Mouse (Mus musculus) testis, adult 2 months (tissue): ENCODE measurements around the gene Ttll12. TPM values are rescaled to one million over a fixed set of nuclear protein-coding genes. Genes with fewer than 3 reads are reported as not detected.

Experiments
- H3K27ac ChIP-seq: fragments of 200-500 bp; 2 replicates; pipeline ENCODE4 v1.5.1; 2012; ENCODE audit warnings: low read depth, low read length; ENCODE audit not compliant: control insufficient read depth, insufficient read depth
- H3K27me3 ChIP-seq: fragments of 200-500 bp; 2 replicates; pipeline ENCODE4 v1.6.1; 2012; ENCODE audit warnings: mild to moderate bottlenecking, low read length, moderate library complexity; ENCODE audit not compliant: control insufficient read depth, insufficient read depth
- H3K36me3 ChIP-seq: fragments of 200-500 bp; 2 replicates; pipeline ENCODE4 v1.6.1; 2012; ENCODE audit warnings: mild to moderate bottlenecking, low read length; ENCODE audit not compliant: control insufficient read depth, insufficient read depth
- H3K4me1 ChIP-seq: fragments of 200-500 bp; 2 replicates; pipeline ENCODE4 v1.6.1; 2012; ENCODE audit warnings: low read length; ENCODE audit not compliant: control insufficient read depth, insufficient read depth
- H3K4me3 ChIP-seq: fragments of 200-500 bp; 2 replicates; pipeline ENCODE4 v1.5.1; 2012; ENCODE audit warnings: low read depth, mild to moderate bottlenecking, low read length, moderate library complexity, mixed read lengths; ENCODE audit not compliant: control insufficient read depth
- CTCF ChIP-seq: fragments of 200-500 bp; IDR thresholded peaks from 2 replicates; pipeline ENCODE4 v1.5.1; 2012; ENCODE audit warnings: low read depth, mild to moderate bottlenecking, inconsistent platforms, low read length, moderate library complexity; ENCODE audit not compliant: control insufficient read depth, insufficient read depth, insufficient replicate concordance
- POLR2A ChIP-seq: fragments of 200-500 bp; IDR thresholded peaks from 2 replicates; pipeline ENCODE4 v1.6.1; 2012; ENCODE audit warnings: low read depth, mild to moderate bottlenecking, inconsistent platforms, low read length, moderate library complexity; ENCODE audit not compliant: control insufficient read depth
- polyA plus RNA-seq: library from polyadenylated mRNA; depleted of rRNA; stranded (reverse); fragments of >200 nt; gene quantifications from 2 replicates; pipeline ENCODE4 v1.2.3, GENCODE M21; 2012; rRNA removed

The Ttll12 gene
- 8.2 and 10.5 TPM in 2 replicates for polyA plus RNA-seq

DNA sequence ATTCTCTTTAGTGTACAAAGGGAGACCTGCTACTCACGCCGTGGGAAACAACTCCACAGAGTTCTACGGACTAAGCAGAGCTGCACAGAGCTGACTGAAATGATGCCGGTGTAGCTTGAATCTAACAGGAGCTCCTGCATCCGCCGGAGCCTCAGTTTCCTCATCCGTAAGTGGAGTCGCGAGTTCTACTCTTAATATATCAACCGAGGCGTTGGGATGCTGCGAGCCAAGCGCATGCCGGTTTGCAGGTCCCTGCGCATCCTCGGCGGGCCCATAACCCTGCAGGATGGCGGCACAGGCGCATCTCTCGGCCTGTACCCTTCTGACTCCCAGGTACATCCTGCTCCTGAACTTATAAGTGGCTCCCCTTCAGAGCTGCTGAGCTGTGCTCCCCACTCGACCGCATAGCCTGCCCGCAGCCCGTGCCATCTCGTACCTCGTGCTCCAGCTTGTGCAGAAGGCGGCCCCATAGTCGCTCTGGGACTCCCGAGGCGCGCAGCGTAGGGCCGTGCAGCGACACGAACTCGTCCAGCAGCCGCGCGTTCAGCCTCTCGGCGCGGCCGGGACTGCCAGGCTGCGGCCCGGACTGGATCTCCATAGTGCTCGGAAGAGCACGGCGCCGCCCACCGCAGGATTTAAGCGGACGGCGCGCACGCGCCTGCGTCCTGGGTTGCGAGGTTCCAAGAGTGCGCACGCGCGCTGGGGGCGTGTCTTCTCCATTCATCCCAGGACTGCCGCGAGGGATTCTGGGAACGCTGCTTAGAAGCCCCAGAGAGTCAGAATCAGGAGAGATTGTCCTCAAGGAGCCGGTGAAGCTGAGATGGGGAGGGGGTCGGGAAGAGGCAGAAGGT lies at the start of gene Ttll12:
Gene Ttll12 (minus strand): TSS at position 645 of the 851 bp plus-strand sequence.
- H3K27ac ChIP-seq, result peak within 1 kb of the TSS; percentile 9; the same call in 1 of the 2 replicates
- H3K27me3 ChIP-seq, result no peaks in the 10 kb centered on the region
- TF ChIP-seq CTCF (no peak), POLR2A (peak; percentile 58; the same call in 1 of the 2 replicates)
- H3K36me3 ChIP-seq, result no peaks in the 10 kb centered on the region
- peak within 1 kb of the TSS; percentile 96 for H3K4me3 ChIP-seq
- peaks cover 9% of the 10 kb centered on the region for H3K4me1 ChIP-seq

DNA sequence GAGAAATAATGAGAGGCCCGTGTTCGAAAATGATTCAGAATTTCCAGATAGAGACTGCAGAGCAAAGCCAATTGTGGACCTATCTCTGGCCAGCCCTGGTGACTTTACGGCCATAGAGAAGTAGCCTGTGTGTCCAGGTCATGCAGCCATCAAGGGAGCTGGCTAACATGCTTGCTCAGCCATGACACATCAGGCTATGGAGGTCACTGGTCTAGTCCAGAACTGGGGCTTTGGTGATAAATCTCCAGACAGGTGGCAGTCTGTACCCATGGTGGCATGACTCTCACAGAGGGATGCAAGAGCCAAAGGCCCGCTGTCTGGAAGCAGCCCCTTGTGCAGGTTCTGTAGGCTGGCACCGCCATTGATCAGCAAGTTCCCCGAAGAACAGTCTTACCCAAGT lies 47.6 kb upstream of the Ttll12 start:
- no peak overlapping the region for H3K27ac ChIP-seq
- H3K4me3 ChIP-seq, result no peak overlapping the region
- TF ChIP-seq POLR2A (no peak), CTCF (no peak)
- H3K4me1 ChIP-seq, result no peaks in the 10 kb centered on the region
- H3K36me3 ChIP-seq, result no peaks in the 10 kb centered on the region
- H3K27me3 ChIP-seq, result no peaks in the 10 kb centered on the region

DNA sequence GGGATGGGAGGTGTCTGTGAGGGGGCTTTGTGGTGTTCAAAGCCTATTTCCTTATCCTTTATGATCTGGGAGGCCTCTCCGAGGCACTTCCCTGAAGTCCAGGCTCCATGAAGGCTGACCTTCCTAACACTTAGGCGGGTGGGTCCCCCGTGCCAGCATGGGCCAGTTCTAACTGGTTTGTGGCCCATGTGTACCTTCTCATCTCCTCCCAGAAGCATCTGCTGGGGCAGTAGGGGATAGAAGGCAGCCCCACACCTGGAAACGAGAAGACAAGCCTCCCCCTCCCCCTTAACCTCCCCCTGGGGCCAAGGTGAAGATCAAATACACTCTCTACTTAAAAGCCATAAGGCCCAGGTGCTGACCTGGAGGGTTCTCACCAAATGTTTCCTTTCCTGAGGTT lies 45.3 kb upstream of the Ttll12 start:
- no peaks in the 10 kb centered on the region; the same call in 1 of the 2 replicates for H3K4me1 ChIP-seq
- TF ChIP-seq CTCF, result no peak
- no peak for TF ChIP-seq POLR2A
- H3K27me3 ChIP-seq, result no peaks in the 10 kb centered on the region
- no peak overlapping the region for H3K27ac ChIP-seq
- H3K4me3 ChIP-seq, result no peak overlapping the region
- no peaks in the 10 kb centered on the region for H3K36me3 ChIP-seq

DNA sequence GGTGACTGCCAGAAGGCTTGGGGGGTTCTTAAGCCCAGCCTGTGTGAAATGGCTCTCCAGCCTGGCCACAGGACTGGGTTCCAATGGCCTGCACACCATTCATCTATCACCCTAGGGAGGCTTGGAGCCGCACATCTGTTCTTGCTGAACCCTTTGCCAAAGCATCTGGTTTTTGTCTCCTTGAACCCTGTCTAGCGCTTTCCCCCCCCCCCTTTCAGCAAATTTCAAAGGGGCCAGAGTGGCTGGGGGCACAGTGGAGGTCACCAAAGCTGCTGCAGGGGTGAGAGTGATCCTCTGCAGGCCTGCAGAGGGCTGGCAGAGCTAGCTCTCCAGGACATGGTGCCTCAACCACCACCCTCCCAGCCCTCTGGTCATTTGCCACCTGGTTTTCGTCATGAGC lies 44.2 kb upstream of the Ttll12 start:
- Histone ChIP-seq H3K36me3 (no peaks in the 10 kb centered on the region), H3K27ac (no peak overlapping the region), H3K4me3 (no peak overlapping the region), H3K4me1 (no peaks in the 10 kb centered on the region; the same call in 1 of the 2 replicates), H3K27me3 (no peaks in the 10 kb centered on the region)
- no peak for TF ChIP-seq POLR2A
- no peak for TF ChIP-seq CTCF

DNA sequence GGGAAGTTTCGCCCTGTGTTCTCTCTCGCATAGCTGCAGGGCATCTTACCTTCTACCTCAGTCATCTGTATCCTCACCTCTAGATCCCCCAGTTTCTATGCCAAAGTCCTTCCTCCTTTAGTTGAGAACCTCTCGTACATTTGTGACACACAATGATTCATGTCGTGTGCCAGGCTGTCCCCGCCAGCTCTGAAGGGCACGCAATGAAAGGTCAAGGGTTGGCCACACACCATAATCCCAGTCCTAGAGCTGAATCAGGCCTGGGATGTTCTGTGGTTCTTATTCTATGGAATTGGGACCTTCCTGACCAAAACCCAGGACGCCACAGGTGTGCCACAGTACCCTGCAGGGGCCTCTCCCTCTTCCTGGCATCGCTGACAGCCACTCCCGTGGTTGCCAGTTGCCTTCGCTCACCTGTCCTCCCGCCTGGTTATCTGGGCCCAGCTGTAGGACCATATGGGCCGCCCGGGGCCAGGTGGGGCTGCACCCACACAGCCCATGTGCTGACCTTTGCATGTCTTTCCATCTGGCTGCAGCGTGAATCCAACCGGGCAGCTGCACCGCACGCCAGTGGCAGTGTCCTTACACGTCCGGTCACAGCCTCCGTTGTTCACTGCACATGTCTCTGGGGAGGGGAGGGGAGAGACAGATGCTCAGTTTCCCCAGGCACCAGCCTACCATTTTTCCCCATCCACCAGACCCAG lies 43.4 kb upstream of the Ttll12 start:
- TF ChIP-seq POLR2A, result no peak
- no peaks in the 10 kb centered on the region for H3K27me3 ChIP-seq
- H3K36me3 ChIP-seq, result no peaks in the 10 kb centered on the region
- H3K27ac ChIP-seq, result no peak overlapping the region
- no peaks in the 10 kb centered on the region; the same call in 1 of the 2 replicates for H3K4me1 ChIP-seq
- no peak overlapping the region for H3K4me3 ChIP-seq

DNA sequence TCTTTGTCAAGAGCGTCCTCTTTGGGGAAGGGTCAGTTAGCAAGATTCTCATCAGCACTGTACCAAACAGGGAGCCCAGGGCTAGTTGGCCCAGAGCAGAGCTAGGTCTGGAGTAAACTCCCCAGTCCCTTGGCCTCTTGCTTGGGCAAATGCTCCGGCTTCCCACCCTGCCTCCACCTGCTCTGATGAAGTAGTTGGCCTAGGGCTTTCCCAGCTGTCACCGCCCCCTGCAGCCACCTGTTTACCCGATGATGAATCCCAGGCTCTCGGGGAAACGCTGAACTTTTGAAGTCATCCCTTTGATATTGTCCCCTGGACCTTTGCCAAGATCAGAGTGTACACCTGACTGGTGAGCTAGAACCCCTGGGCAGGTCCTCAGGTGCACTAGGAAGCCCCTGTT lies 41.8 kb upstream of the Ttll12 start:
- no peak overlapping the region for H3K27ac ChIP-seq
- no peaks in the 10 kb centered on the region for H3K36me3 ChIP-seq
- TF ChIP-seq POLR2A (no peak), CTCF (no peak)
- no peaks in the 10 kb centered on the region; the same call in 1 of the 2 replicates for H3K4me1 ChIP-seq
- no peaks in the 10 kb centered on the region for H3K27me3 ChIP-seq
- H3K4me3 ChIP-seq, result no peak overlapping the region

DNA sequence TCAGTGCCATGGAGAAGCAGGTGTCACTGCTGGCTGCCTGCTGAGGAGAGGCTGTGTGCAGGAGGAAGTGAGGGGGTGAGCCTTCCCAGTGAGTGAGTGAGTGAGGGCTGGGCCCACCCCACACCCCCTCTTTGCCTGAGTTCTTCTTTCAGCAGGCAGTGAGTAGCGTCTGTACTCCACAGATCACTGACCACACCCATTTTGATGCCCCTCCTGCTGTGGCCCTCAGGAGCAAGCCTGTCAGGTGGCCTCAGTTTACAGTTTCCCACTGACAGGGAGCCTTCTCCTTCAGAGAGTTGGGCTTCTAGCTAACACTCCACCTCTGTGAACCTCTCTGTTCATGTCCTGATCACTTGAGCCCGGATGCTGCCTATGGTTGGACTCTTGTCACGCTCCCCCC lies 40.3 kb upstream of the Ttll12 start:
- H3K4me1 ChIP-seq, result no peaks in the 10 kb centered on the region; the same call in 1 of the 2 replicates
- no peak for TF ChIP-seq POLR2A
- TF ChIP-seq CTCF, result no peak
- H3K27me3 ChIP-seq, result no peaks in the 10 kb centered on the region
- no peak overlapping the region for H3K27ac ChIP-seq
- H3K36me3 ChIP-seq, result no peaks in the 10 kb centered on the region
- no peak overlapping the region for H3K4me3 ChIP-seq
